Mouse (Mus musculus): ENCODE results near the gene Best1. TPM values are rescaled to one million over a fixed set of nuclear protein-coding genes. Genes with fewer than 3 reads are reported as not detected.

Best1 gene
- polyA plus RNA-seq (2016; fragmentation: Nextera tagmentation; extraction: Ambion mirVana): 1.1 TPM in 2 replicates

- Histone ChIP-seq H3K36me3 (no peaks in the 10 kb centered on the region), H3K27me3 (no peaks in the 10 kb centered on the region), H3K4me2 (replicated peaks) (no peak within 1 kb of the TSS), H3K4me3 (no peak within 1 kb of the TSS), H3K9me3 (no peaks in the 10 kb centered on the region), H3K27ac (replicated peaks) (no peak within 1 kb of the TSS), H3K4me1 (no peaks in the 10 kb centered on the region), H3K9ac (replicated peaks) (no peak within 1 kb of the TSS)
- WGBS: 79% methylated on average over 7 of the region's 7 CpGs
- no peak for ATAC-seq (ENCODE audit: low FRiP score, low read depth)
Observed at GRCm38 (mm10) chr19:10001206-10001969, at the start of gene Best1, which contains the start of gene Rab3il1. TSS of gene Best1 (minus strand) at chr19:10001633. TSS of gene Rab3il1 (plus strand) at chr19:10001669.

GRCm38 (mm10) chr19:10050438-10050837 is 49.0 kb upstream of the Best1 start:
- no peak for ATAC-seq (ENCODE audit: low FRiP score, low read depth)
- H3K4me3 ChIP-seq: no peak overlapping the region
- H3K4me2 ChIP-seq (replicated peaks): no peak overlapping the region
- no peaks in the 10 kb centered on the region for H3K36me3 ChIP-seq
- no peak overlapping the region for H3K9ac ChIP-seq (replicated peaks)
- no peaks in the 10 kb centered on the region for H3K27me3 ChIP-seq
- WGBS: 85% methylated on average over 2 of the region's 2 CpGs
- no peak overlapping the region for H3K27ac ChIP-seq (replicated peaks)
- H3K4me1 ChIP-seq: no peaks in the 10 kb centered on the region
- H3K9me3 ChIP-seq: no peaks in the 10 kb centered on the region

- no peak overlapping the region for H3K9ac ChIP-seq (replicated peaks)
- no peaks in the 10 kb centered on the region for H3K27me3 ChIP-seq
- H3K4me2 ChIP-seq (replicated peaks): no peak overlapping the region
- no peaks in the 10 kb centered on the region for H3K4me1 ChIP-seq
- no peak overlapping the region for H3K27ac ChIP-seq (replicated peaks)
- no peak overlapping the region for H3K4me3 ChIP-seq
- H3K36me3 ChIP-seq: no peaks in the 10 kb centered on the region
- H3K9me3 ChIP-seq: no peaks in the 10 kb centered on the region
- ATAC-seq (ENCODE audit: low FRiP score, low read depth): no peak
Observed at GRCm38 (mm10) chr19:10049533-10049932, 48.1 kb upstream of the Best1 start.

- 71% methylated on average over 3 of the region's 3 CpGs for WGBS
- ATAC-seq (ENCODE audit: low FRiP score, low read depth): no peak
Observed at GRCm38 (mm10) chr19:10046983-10047382, 45.5 kb upstream of the Best1 start.

GRCm38 (mm10) chr19:10046346-10046745 is 44.9 kb upstream of the Best1 start:
- no peaks in the 10 kb centered on the region for H3K9me3 ChIP-seq
- no peak overlapping the region for H3K4me3 ChIP-seq
- peaks cover 14% of the 10 kb centered on the region for H3K27me3 ChIP-seq
- no peak overlapping the region for H3K27ac ChIP-seq (replicated peaks)
- H3K36me3 ChIP-seq: no peaks in the 10 kb centered on the region
- 79% methylated on average over 4 of the region's 4 CpGs for WGBS
- peaks cover 8% of the 10 kb centered on the region for H3K4me1 ChIP-seq
- no peak overlapping the region for H3K9ac ChIP-seq (replicated peaks)
- ATAC-seq (ENCODE audit: low FRiP score, low read depth): no peak
- no peak overlapping the region for H3K4me2 ChIP-seq (replicated peaks)

More at GRCm38 (mm10) chr19:10046983-10047382, 45.5 kb upstream of the Best1 start:
- Histone ChIP-seq H3K4me3 (no peak overlapping the region), H3K9ac (replicated peaks) (no peak overlapping the region), H3K27me3 (peaks cover 13% of the 10 kb centered on the region), H3K27ac (replicated peaks) (no peak overlapping the region), H3K4me1 (peaks cover 4% of the 10 kb centered on the region), H3K9me3 (no peaks in the 10 kb centered on the region), H3K4me2 (replicated peaks) (no peak overlapping the region), H3K36me3 (no peaks in the 10 kb centered on the region)

- 87% methylated on average over 2 of the region's 2 CpGs for WGBS
- H3K9me3 ChIP-seq: no peaks in the 10 kb centered on the region
- no peak for ATAC-seq (ENCODE audit: low FRiP score, low read depth)
- H3K9ac ChIP-seq (replicated peaks): no peak overlapping the region
- no peaks in the 10 kb centered on the region for H3K36me3 ChIP-seq
- peaks cover 13% of the 10 kb centered on the region for H3K4me1 ChIP-seq
- no peak overlapping the region for H3K4me2 ChIP-seq (replicated peaks)
- H3K27ac ChIP-seq (replicated peaks): no peak overlapping the region
- H3K4me3 ChIP-seq: no peak overlapping the region
- peaks cover 19% of the 10 kb centered on the region for H3K27me3 ChIP-seq
Observed at GRCm38 (mm10) chr19:10045707-10046106, 44.3 kb upstream of the Best1 start.

GRCm38 (mm10) chr19:10043643-10044042 is 42.2 kb upstream of the Best1 start:
- peaks cover 24% of the 10 kb centered on the region for H3K27me3 ChIP-seq
- H3K4me2 ChIP-seq (replicated peaks): no peak overlapping the region
- H3K9ac ChIP-seq (replicated peaks): no peak overlapping the region

GRCm38 (mm10) chr19:10042816-10043215 is 41.4 kb upstream of the Best1 start:
- Histone ChIP-seq H3K4me3 (no peak overlapping the region), H3K4me1 (peaks cover 14% of the 10 kb centered on the region), H3K9ac (replicated peaks) (no peak overlapping the region), H3K36me3 (no peaks in the 10 kb centered on the region), H3K4me2 (replicated peaks) (peak overlapping the region; percentile 99; the same call in 1 of the 2 replicates), H3K27ac (replicated peaks) (no peak overlapping the region), H3K27me3 (peaks cover 24% of the 10 kb centered on the region), H3K9me3 (no peaks in the 10 kb centered on the region)
- 90% methylated on average over 4 of the region's 4 CpGs for WGBS
- ATAC-seq (ENCODE audit: low FRiP score, low read depth): no peak

More at GRCm38 (mm10) chr19:10043643-10044042, 42.2 kb upstream of the Best1 start:
- ATAC-seq (ENCODE audit: low FRiP score, low read depth): no peak
- Histone ChIP-seq H3K4me3 (no peak overlapping the region), H3K4me1 (peaks cover 14% of the 10 kb centered on the region), H3K36me3 (no peaks in the 10 kb centered on the region), H3K9me3 (no peaks in the 10 kb centered on the region), H3K27ac (replicated peaks) (no peak overlapping the region)

- 61% methylated on average over 6 of the region's 6 CpGs for whole genome bisulfite sequencing
- Histone ChIP-seq H3K9me3 (no peaks in the 10 kb centered on the region), H3K4me2 (replicated peaks) (peak overlapping the region; percentile 99), H3K4me3 (peak overlapping the region; percentile 60), H3K36me3 (no peaks in the 10 kb centered on the region), H3K27me3 (peaks cover 24% of the 10 kb centered on the region), H3K4me1 (peaks cover 14% of the 10 kb centered on the region), H3K9ac (replicated peaks) (peak overlapping the region; percentile 66), H3K27ac (replicated peaks) (no peak overlapping the region)
- ATAC-seq (ENCODE audit: low FRiP score, low read depth): no peak; the same call in 1 of the 2 replicates
Observed at GRCm38 (mm10) chr19:10042232-10042631, 40.8 kb upstream of the Best1 start.

- H3K9ac ChIP-seq (replicated peaks): peak within 1 kb of the TSS; percentile 66
- WGBS: under 1% methylated on average over 67 of the region's 69 CpGs
- no peaks in the 10 kb centered on the region for H3K36me3 ChIP-seq
- H3K27me3 ChIP-seq: peaks cover 24% of the 10 kb centered on the region
- peaks cover 14% of the 10 kb centered on the region for H3K4me1 ChIP-seq
- H3K4me2 ChIP-seq (replicated peaks): peak within 1 kb of the TSS; percentile 99
- H3K9me3 ChIP-seq: no peaks in the 10 kb centered on the region
- H3K4me3 ChIP-seq: peak within 1 kb of the TSS; percentile 60
- 0 out of 2 replicates have a peak within 1 kb of the TSS, but pooled peaks have one; percentile 30 for H3K27ac ChIP-seq (replicated peaks)
- ATAC-seq (ENCODE audit: low FRiP score, low read depth): peak; percentile 89
Observed at GRCm38 (mm10) chr19:10041388-10042148, 40.1 kb upstream of the Best1 start, which contains the start of gene Fads3. TSS of gene Fads3 (plus strand) at chr19:10041569.

GRCm38 (mm10) chr19:10040866-10041387 is 39.5 kb upstream of the Best1 start:
- Histone ChIP-seq H3K9me3 (no peaks in the 10 kb centered on the region), H3K27ac (replicated peaks) (no peak overlapping the region), H3K4me1 (peaks cover 14% of the 10 kb centered on the region), H3K4me3 (peak overlapping the region; percentile 60), H3K36me3 (no peaks in the 10 kb centered on the region), H3K4me2 (replicated peaks) (peak overlapping the region; percentile 99), H3K27me3 (peaks cover 24% of the 10 kb centered on the region), H3K9ac (replicated peaks) (peak overlapping the region; percentile 66)
- 0 out of 2 replicates have a peak, but pooled peaks have one; percentile 7 for ATAC-seq (ENCODE audit: low FRiP score, low read depth)
- 6% methylated on average over 17 of the region's 20 CpGs for WGBS

GRCm38 (mm10) chr19:10039615-10040014 is 38.2 kb upstream of the Best1 start:
- no peak for ATAC-seq (ENCODE audit: low FRiP score, low read depth)
- H3K36me3 ChIP-seq: no peaks in the 10 kb centered on the region
- no peak overlapping the region for H3K27ac ChIP-seq (replicated peaks)
- H3K4me3 ChIP-seq: no peak overlapping the region
- H3K9ac ChIP-seq (replicated peaks): no peak overlapping the region
- H3K9me3 ChIP-seq: no peaks in the 10 kb centered on the region
- WGBS: 82% methylated on average over 2 of the region's 2 CpGs
- no peak overlapping the region for H3K4me2 ChIP-seq (replicated peaks)
- H3K4me1 ChIP-seq: peaks cover 14% of the 10 kb centered on the region
- peaks cover 24% of the 10 kb centered on the region for H3K27me3 ChIP-seq
